Mouse (Mus musculus) B cell, adult 2 months (primary cell): ENCODE measurements around the gene Nol9.

Experiments
- DNase-seq, 2 experiments: peaks; one replicate each; pipeline ENCODE4 v3.0.0; 2022

The Nol9 gene

GRCm38 (mm10) chr4:152011171-152011760, 27.9 kb upstream of the Nol9 start:
- DNase-seq: no peak

- no peak for DNase-seq
These were observed 27.0 kb upstream of the Nol9 start for GRCm38 (mm10) chr4:152012109-152012508.

GRCm38 (mm10) chr4:152013036-152013813, 25.9 kb upstream of the Nol9 start:
- DNase-seq: no peak

GRCm38 (mm10) chr4:152019073-152019472, 20.0 kb upstream of the Nol9 start:
- DNase-seq: no peak

- DNase-seq: no peak
These were observed 19.1 kb upstream of the Nol9 start for GRCm38 (mm10) chr4:152020024-152020423.

GRCm38 (mm10) chr4:152021568-152022097, 17.5 kb upstream of the Nol9 start:
- DNase-seq: no peak

GRCm38 (mm10) chr4:152022506-152022905, 16.6 kb upstream of the Nol9 start:
- no peak for DNase-seq

GRCm38 (mm10) chr4:152024525-152024924, 14.6 kb upstream of the Nol9 start:
- no peak for DNase-seq

- no peak for DNase-seq
These were observed 12.2 kb upstream of the Nol9 start for GRCm38 (mm10) chr4:152026751-152027508.

GRCm38 (mm10) chr4:152027524-152027923, 11.6 kb upstream of the Nol9 start, which contains the start of gene Zbtb48:
TSS of gene Zbtb48 (minus strand) at chr4:152027671.
- DNase-seq: peak; percentile 94 to 95

- no peak for DNase-seq
These were observed 10.7 kb upstream of the Nol9 start for GRCm38 (mm10) chr4:152028456-152028855.

- DNase-seq: peak; percentile 55 to 60
These were observed 10.0 kb upstream of the Nol9 start for GRCm38 (mm10) chr4:152029087-152029486.

- no peak for DNase-seq
These were observed 9.1 kb upstream of the Nol9 start for GRCm38 (mm10) chr4:152029997-152030396.

- DNase-seq: no peak
These were observed 6.2 kb upstream of the Nol9 start for GRCm38 (mm10) chr4:152032922-152033321.

- peak in 1 of 2 experiments; percentile 15 for DNase-seq
These were observed 2.7 kb upstream of the Nol9 start for GRCm38 (mm10) chr4:152036464-152036863.

- DNase-seq: no peak
These were observed 716 bp upstream of the Nol9 start, which contains the start of gene Tas1r1 for GRCm38 (mm10) chr4:152038225-152038984. TSS of gene Tas1r1 (minus strand) at chr4:152038568.

GRCm38 (mm10) chr4:152039831-152040310, 750 bp downstream of the Nol9 start:
- DNase-seq: no peak

- DNase-seq: peak; percentile 35 to 37
These were observed 3.0 kb downstream of the Nol9 start for GRCm38 (mm10) chr4:152041924-152042641.

GRCm38 (mm10) chr4:152043171-152043570, 4.0 kb downstream of the Nol9 start:
- no peak for DNase-seq

- no peak for DNase-seq
These were observed 5.5 kb downstream of the Nol9 start for GRCm38 (mm10) chr4:152044609-152045008.

GRCm38 (mm10) chr4:152062390-152063110, 23.4 kb downstream of the Nol9 start:
- DNase-seq: no peak
